Mouse (Mus musculus) 3T3-L1 (cell line): ENCODE data around the gene Syt14.

Experiments used
- DNase-seq: peaks from one replicate; pipeline ENCODE4 v3.0.0-alpha.2; 2015; ENCODE audit warnings: low read depth, low spot score

The Syt14 gene

DNA sequence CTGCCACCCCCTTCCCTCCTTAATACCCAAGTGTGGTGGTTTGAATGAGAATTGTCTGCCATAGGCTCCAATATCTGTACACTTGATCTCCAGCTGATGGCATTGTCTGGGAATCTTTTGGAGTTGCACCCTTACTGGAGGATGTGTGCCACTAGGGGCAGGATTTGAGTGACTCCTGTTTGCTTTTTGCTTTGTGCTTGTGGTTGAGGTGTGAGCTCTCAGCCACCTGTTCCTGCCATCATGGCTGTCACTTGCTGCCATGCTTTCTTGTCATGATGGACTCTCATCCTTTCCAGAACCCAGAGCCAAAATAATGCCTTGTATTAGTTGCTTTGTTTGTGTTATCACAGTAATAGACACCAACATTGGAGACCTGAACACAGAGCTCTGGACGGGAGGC is 165.8 kb downstream of the Syt14 start:
- DNase-seq = no peak

DNA sequence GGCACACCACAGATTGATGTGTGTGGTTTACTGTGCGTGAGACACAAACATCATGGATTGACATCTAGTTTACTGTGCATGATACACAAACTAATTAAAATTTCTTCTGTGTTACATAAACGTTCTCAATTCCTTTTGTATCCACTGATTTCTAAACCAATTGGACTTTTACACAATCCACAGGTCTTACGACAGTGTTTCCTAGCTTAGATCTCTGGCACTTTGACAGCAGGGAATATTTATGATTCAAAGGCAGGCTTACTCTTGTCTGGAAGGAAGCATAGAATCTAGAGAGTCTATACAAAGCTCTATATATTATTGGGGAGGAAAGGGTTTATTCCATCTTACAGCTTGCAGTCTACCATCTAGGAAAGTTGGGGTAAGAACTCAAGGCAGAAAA is 171.1 kb downstream of the Syt14 start:
- DNase-seq = no peak

DNA sequence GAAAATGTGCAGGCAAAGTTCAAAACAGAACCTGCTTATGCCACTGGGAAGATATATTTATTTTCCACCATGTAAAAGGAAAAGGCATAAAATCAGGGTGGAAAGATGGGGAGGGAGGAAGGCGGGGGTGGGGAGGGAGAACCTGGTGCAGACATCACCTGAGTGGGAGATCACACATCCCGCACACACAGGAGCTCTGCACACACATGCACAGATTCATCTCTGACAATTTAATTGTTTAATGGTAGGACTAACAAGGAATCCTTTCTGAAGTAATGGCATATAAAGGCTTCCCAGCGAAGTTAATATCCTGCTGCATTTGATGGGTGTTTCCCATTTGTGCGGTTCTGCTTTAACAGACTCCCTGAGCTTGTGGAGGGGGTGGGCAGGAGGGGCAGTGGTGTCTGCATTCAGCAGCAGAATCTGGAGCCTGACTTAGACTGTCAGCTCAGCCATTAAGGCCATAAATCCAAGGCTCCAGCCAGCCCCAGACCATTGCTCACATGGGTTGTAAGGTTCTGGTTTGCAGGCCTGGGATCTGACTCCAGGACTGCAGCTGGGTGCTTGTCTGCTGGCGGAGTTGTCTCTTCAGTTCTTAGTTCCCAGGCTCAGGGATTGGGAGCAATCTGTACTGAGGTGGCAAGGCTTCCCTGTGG is 174.1 kb downstream of the Syt14 start:
- DNase-seq = no peak

DNA sequence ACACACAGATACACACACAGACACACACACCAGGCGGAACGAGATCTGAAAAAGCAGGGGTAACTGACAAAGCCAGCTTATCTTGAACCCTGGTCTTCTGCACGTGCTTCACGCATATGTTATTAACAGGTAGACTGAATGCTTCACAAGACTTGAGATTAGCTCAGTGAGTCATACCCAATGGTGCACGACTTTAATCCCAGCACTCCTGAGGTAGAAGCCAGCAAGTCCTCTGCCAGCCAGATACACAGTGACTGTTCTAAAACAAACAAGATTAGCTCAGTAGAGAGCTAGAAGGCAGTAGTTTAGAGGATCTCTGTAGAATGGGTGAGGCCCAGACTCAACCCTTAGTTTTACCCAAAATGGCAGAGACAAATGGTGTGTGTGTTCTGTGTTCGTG is 175.3 kb downstream of the Syt14 start:
- no peak for DNase-seq

DNA sequence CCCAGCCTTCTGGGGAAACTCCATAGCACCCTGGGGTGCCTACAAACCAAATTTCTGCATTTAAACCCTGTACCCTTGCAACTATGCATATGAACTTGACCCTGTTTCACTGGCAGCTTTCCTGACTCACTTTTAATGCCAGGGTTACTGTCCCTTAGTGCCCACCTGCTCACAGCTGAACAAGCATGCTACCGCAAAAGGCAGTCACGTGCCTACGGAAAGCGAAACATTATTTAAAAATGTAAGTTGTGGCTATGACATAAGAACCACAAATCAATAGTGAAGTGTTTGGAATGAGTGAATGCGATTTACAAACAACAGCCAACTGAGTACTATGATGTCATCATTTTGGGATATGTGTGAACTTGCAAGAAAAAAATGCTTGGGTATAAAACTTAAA is 178.0 kb downstream of the Syt14 start:
- DNase-seq = no peak

DNA sequence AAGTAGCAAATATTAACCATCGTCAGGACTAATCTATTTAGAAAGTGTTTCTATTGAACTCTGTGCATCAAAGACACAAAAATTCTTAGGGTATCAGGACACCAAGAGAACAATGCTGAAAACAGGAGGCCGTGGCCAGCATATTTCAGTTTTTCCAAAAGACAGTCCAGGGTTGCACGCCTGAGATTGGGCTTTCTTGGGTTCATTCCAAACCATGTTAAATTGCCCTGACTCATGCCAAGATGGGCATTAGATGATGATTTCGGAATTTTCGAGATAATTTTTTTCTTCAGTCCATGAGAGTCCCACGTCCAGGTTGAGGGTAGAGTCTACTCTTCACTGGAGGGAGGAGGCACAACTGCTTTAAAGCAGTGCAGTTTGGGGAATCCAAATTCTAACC is 178.6 kb downstream of the Syt14 start:
- DNase-seq = peak; percentile 75

DNA sequence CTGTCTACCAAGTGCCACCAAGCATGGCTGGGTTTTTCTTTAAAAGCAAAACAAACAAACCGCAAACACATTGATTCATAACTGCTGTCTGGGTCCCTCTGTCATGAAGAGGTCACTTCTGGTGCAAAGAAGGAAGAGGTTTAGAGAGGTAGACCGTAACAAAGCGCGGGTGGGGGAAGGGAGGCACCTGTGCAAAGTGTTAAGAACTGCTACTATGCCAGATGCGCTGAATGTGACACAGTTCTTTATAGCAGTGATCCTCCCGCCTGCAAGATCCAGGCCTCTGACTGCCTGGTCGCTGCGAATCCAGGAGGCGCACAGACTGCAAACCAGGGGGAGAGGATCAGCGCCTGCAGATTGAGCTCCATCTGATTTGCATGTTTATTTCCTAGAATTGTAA is 179.2 kb downstream of the Syt14 start:
- DNase-seq = no peak

DNA sequence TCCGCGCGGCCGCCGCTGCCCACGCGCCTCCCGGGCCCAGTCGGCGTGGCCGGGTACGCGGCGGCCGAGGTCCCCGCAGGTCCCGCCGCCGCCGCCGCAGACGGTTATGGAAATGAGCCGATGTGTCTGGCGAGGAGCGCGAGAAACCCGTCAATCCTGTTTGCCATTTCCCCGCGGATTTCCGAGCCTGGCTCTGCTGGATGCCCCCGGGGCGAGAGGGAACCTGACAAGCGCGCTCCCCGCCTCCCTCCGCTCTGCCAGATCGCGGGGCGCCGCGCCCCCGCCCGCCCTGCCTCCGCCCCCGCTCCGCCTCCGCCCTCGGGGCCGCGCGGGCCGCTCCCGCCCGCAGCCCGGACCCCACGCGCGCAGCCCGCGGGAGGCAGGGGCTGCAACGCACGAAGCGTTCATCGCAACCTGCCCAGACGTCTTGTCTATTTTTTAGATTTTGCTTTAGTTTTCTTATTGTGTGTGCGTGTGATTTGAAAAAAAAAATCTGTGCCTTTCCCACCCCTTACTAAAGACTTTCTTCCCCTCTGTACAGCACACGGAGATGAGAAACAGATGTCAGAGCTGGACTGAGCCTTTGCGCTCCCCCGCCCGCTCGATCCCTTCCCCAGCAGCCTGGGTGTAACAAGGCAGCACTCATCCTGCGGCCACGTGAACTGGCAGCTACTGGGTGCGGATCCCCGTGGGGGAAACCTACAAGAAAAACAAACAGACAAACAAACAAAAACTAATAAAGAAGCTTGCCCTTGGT is 179.9 kb downstream of the Syt14 start, which contains the start of gene Sertad4:
TSS of gene Sertad4 (minus strand) at position 283 of the 757 bp plus-strand sequence.
- peak; percentile 92 for DNase-seq

DNA sequence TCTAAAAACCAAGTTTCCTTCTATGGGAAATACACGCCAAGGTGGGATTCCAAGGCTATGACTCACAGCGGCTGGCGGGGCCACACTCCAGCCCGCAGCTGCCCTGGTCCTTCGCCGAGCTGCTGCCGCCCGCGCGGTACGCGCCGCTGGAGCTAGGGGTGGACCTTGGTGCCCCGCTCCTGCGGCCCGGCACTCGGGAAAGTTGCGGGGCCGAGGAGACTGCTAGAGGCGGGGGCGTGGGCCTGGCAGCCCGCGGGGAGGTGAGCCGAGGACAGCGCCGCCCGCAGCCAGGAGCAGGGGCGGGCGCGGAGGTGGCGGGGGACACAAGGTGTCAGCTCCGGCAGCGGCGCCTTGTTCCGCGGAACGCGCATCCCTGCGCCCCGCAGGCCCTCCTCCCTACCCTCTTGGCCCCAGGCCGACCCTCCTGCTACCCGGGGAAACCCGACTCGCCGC is 180.7 kb downstream of the Syt14 start:
- peak; percentile 84 for DNase-seq

DNA sequence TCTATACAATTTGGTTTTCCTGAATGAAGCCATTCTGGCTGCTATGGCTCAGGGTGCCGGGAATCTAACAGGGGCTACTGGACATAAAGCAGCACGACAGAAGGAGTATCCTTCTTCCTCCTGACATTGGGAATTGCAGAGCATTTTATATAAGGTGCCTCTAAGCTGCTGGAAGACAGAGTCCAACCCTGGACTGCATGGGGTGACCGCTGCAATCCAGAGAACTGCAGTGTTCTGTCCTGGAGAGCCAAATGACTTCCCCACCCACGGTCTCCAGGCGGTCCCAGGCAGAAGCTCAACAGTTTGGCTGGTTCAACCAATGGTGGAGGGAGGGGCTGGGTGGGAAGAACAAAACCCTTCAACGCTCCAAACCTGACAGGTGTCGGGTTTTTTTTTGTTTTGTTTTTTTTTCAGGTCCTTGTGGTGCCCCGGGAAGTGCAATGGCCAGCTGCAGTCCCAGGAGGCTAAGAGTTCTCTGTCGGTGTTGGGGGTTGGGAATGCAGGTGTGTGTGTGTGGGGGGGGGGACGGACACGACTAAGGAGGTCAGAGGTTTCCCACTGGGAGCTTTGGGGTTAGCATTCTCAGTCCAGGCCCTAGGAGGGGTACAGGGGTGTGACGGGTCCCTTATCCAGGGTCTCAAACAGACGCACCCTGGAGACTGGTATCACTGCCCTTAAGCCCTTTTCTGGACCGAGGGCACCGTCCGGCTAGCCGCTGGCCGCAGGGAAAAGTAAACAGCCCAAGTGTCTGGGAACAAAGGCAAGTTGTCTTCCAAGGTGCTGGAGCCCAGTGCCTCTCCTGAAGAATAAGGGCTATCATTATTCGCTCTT is 181.4 kb downstream of the Syt14 start:
- peak; percentile 41 for DNase-seq

DNA sequence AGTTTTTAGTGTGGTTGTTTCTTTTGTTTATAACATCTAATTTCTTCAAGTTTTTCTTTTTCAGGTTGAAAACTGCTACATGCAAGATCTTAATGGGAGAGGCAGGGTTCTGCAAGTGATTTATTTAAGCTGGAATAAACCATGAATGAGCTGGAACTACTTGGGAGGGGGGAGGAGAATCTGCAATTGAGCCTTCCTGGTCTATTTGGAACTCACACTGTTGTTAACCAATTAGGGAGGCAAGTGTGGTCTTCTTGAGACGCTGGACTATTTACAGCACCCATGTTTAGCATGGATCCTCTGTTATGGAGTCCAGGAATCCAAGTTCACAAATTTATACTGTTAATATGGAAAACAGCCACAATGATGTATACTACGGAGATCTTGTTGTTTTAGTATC is 182.1 kb downstream of the Syt14 start:
- no peak for DNase-seq

DNA sequence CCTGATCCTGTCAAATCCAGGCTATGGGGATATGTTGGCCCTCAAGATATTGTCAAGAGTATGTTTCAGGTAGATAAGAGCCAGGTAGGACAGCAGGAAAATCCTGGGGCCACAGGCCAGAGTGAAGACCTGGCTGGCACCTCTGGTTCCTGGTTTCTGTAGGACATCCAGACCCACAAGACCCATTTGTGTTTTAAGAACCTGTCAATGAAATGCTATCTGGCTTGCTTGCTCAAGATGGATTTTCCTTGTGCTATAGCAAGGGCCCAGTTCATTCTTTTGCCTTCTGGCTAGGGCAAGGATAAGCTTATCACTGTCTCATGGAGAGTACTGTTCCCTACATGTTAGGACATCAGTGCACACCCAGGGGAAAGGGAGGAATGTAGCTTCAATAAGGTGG is 183.5 kb downstream of the Syt14 start:
- DNase-seq = no peak

DNA sequence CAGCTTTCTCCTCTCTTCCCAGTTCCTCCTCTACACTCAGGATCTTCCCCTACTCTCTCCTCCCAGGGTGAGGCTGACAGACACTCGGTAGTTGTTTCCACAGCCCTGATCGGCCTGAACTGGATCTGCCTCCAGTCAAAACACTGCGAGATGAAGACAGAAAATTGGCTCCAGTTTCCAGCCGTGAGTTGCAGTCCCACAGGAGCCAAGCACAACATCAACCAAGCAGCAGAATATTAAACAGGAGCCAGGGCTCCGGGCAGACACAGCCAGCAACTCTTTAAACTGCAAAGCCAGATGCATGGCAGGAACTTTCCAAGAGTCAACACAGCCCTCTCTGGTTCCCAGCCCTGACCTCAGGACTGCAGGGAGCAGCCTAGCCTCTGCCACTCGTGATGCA is 183.9 kb downstream of the Syt14 start:
- DNase-seq = peak; percentile 91

DNA sequence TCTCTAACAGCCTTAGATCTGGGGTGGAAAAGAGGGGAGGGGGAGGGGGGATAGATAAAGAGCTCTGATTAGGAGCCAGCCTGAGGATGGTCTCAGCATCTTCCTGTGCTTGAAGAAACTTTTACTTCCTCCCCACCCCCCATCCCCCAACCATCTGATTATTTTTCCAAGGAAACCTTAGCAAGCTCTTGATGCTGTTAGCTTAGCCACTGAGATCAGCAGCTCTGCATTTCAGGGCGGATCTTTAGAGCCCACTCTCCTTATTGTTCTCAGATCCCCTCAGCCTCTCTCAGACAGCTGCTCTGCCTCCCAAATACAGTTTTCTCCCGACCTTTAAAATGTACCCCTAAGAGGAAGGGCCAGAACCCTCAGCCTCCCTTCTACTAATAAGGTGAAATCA is 184.4 kb downstream of the Syt14 start:
- DNase-seq = no peak

DNA sequence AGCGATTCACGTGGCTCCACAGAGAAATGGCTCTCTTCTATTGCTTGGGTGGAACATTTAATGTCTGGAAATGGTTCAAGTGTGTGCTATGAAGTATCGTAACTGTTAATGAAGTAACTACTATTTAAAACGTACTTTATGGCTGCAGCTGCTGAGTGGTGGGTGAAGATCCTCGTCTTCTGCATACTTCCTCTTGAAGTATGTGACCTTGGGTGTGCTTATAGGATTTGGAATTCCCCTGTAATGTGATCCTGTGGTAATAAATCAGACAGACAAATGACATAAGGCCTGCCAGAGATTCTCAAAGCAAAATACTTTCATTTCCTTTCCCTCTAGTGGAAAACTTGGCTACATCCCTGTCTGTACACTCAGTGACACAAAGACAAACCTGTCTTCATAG is 186.0 kb downstream of the Syt14 start:
- DNase-seq = peak; percentile 88

DNA sequence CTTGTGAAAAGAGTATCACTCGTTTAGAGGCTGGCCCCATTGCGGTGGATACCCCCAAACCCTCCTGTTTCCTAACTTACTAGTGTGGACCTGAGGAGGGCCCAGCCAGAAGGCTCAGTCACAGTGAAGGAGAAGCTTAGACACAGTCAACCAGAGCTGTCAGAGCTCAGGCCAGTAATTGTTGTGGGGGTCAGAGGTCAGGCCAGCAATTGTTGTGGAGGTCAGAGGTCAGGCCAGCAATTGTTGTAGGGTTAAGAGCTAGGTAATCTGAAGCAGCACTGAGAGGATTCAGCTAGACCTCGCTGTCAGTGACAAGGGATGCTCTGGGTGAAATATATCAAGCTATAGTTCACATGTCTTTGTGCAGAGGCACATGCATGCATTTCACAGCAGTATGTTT is 188.3 kb downstream of the Syt14 start:
- DNase-seq = no peak
